Mouse (Mus musculus) urinary bladder, adult 18-20 months (tissue): ENCODE data around the gene Synpo2.

ENCODE experiments used
- DNase-seq, 2 experiments: peaks; one replicate each; pipeline ENCODE4 v3.0.0; 2022; ENCODE audit warnings: low spot score in 2 of 2, mixed read lengths in 2 of 2

Synpo2 gene

DNA sequence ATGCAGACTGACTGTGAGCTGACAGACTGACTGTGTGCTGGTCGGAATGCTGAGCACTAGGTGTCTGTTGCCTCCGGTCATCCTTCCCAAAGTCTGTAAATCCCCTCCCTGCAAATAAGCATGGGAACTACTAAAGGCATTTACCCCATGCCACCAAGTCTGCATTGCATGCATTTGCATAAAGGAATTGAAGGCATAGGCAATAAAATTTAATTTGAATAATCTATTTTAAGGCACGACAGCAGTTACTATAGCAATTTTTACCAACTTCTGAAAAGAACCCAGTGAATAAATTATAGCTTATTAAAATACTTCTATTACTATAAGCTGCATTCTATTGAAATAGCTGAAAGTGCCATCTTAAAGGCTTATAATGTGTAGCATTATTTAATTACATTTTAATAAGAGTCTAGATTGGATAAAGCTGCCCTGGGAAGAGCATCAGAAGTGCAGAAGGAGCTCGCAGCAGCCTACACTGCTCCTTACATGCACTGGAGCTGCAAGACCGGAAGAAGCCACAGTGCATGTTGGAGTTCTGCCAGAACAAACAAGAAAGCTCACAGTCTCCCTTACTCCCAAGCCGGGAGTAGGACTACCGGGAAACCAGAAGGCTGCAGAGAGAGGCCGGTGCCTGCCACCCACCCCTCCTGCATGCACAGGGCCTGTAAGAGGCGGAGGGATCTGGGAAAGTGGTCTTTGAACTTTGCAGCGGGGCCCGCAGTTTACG is 142.9 kb downstream of the Synpo2 start:
- DNase-seq: no peak

DNA sequence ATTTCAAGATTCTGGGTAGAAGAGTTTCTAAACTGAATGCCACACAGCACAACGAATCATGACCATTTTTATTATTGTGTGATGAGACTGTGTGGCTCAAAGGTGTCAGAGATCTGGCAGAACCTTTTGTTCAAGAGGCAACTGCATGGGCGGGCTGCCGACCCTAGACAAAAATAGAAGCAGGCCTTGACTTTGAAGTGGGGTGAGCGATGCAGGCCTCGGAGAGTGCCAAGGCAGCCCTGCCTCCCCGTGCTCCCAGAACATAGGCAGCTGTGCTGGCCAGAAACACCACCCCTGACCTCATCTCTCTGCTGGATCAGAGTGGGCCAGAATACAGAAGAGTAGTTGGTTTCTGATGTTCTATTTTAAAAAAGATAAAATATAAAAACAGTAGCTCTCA is 143.5 kb downstream of the Synpo2 start:
- no peak for DNase-seq

GRCm38 (mm10) chr3:123089297-123090020 is 146.5 kb downstream of the Synpo2 start:
- no peak for DNase-seq

- DNase-seq: no peak
These were observed 147.7 kb downstream of the Synpo2 start for GRCm38 (mm10) chr3:123088284-123088683.

GRCm38 (mm10) chr3:123085871-123086501 is 150.0 kb downstream of the Synpo2 start:
- no peak for DNase-seq

DNA sequence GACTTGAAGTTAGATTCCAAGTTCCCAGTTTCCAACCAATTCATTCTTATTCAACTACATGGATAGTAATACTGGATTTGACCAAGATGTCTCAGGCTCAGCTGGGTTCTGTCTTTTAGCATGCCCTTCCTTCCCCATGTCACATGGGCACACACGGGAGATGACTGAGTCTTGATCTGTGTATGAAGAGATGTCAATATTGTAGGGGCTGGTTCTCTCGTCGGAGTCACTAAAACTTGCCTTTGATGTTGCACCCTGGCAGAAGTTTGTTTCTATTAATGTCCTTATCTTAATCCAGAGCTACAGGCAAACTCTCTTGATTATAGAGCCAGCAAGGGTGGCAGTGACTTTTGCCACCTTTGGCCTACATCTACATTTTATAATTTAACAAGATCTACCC is 154.3 kb downstream of the Synpo2 start:
- DNase-seq: no peak

DNA sequence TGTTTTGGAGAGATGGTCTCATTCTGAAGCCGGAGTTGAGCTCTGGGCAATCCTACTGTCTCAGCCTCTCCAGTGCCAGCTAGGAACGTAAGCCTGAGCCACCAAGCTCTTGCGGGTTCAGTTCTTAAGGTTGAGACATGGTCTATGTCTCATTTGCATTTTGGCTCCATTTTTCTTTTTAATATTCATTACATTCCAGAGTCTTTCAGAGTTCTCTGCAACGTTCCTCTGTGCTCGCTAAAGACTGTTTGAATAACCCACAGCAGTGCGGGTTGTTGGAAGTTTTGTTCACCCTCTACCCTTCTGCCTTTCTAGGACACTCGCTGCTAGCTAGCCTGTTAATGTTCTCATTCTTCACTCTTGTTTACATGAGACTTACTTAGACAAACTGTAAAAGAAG is 155.0 kb downstream of the Synpo2 start:
- DNase-seq: no peak

DNA sequence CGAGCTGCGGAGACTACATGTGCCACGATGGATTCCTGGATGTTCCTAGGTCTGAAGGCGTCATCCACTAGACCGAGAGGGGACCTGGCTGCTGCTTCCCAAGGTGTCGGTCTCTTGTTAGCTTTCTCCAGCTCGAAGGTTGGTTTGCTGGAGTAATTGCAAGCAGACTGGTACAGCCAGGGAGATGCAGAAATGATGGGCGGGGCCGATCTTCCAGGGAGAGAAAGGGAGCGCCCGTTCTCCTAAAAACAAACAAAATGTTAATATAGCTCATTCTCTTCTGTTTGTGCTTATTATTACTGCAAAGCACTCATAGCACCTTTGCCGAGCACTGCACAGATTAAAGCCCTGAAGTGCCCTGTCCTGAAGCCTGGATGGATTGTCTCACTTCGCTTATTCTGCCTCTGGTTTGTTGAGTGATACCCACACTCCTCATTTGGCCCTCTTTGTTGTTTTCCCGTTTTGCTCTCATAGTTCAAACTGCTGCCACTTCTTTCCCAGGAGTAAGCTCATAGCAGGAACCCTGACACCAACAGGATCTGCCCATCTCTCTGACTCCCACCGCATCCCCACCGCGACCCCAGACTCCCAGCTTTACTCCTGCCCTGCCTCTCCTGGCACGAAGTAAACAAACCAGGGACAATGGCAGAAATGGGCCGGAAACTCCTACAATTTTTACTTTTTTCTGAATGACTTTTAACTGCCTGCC is 155.8 kb downstream of the Synpo2 start:
- no peak for DNase-seq

- DNase-seq: no peak
These were observed 160.2 kb downstream of the Synpo2 start for GRCm38 (mm10) chr3:123075759-123076158.

- DNase-seq: no peak
These were observed 160.9 kb downstream of the Synpo2 start for GRCm38 (mm10) chr3:123075034-123075433.

- DNase-seq: no peak
These were observed 162.6 kb downstream of the Synpo2 start for GRCm38 (mm10) chr3:123073351-123073750.

DNA sequence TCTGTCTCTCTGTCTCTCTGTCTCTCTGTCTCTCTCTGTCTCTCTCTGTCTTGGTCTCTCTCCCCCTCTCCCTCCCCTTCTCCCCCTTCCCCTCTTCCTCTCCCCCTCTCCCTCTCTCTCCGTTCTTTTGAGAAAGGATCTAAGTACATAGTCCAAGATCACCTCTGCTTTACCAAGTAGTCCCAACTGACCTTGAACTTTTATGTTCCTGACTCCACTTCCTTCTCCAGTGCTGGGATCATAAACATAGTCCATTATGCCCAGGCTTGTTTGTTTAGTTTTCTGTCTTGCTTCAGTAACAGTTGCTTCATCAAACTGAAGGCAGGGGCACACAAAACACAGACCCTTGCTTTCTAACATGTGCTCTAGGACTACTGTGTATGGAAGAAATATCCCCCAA is 163.5 kb downstream of the Synpo2 start:
- DNase-seq: no peak

- DNase-seq: no peak
These were observed 165.0 kb downstream of the Synpo2 start for GRCm38 (mm10) chr3:123070996-123071395.

DNA sequence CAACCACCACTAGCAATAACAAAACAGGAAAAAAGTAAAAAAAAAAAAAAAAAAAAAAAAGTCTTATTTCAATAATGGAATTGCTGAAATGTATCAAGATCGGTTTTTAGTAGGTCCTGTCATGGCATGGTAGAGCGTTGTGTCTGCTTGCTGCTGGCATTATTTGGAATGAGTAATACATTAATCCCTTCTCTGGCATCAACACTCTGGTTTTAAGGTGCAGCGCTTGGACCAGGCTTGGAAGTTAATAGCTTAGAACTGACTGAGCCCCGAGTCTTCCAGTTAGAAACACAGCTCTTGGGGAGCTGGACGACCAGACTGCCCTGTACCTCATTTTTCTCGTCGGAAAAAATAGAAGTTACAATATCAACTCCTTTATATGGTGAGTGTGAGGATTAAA is 169.1 kb downstream of the Synpo2 start:
- DNase-seq: no peak

- no peak for DNase-seq
These were observed 170.5 kb downstream of the Synpo2 start for GRCm38 (mm10) chr3:123065466-123065865.

DNA sequence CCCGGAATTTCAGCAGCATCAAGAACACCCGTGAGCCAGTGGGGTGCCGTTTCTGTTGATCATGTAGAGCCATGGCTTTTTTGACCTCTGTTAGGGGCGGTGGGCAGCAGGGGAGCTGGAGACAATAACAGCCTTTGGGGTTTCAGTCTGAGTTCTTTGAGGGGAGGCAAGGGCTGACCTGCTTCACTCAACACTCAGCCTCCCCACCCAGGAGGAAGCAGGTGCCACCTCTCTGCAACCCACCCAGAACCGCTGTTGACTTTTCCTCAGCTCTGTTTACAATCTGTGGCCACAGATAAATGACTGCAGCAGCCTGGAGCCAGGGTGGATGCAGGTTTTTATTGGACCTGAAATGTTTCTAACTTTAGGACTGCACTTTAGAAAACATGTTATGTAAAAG is 171.8 kb downstream of the Synpo2 start:
- DNase-seq: peak in 1 of 2 experiments; percentile 45

GRCm38 (mm10) chr3:123061931-123062330 is 174.0 kb downstream of the Synpo2 start:
- DNase-seq: no peak

DNA sequence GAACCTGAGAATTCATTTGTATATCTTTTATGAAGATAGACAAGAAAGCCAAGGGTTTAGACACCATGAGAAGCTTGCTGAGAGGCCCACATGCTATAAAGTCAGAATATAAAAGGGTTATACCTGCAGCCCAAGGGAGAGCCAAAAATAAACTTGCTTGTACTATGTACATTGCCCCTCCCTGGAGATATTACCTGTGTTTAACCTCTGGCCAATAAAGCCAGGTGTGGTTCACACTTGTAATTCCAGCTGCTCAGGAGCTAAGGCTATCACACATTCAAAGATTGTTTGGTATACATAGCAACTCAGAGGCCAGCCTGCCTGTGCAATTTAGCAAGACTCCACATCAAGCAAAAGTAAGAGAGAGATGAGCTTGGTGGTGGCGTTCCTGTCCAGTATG is 177.1 kb downstream of the Synpo2 start:
- DNase-seq: peak in 1 of 2 experiments; percentile 22

DNA sequence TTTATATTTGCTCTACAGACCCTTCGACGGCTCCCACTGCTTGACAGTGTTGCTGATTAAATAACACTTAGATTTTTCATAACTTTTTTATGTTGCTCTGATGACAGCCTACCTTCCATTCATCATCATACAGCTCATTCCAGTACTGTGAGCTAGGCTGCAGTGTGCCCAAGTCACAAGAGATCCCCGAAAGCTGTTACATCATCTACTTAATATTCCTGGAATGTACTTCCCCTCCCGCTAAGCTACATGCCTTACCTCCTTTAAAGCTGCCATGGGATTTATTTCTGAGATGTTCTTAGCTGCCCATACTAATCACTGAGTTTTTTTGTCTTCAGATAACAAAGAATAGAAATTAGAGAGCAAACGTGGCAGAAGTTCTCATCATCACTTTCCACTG is 181.8 kb downstream of the Synpo2 start:
- no peak for DNase-seq

DNA sequence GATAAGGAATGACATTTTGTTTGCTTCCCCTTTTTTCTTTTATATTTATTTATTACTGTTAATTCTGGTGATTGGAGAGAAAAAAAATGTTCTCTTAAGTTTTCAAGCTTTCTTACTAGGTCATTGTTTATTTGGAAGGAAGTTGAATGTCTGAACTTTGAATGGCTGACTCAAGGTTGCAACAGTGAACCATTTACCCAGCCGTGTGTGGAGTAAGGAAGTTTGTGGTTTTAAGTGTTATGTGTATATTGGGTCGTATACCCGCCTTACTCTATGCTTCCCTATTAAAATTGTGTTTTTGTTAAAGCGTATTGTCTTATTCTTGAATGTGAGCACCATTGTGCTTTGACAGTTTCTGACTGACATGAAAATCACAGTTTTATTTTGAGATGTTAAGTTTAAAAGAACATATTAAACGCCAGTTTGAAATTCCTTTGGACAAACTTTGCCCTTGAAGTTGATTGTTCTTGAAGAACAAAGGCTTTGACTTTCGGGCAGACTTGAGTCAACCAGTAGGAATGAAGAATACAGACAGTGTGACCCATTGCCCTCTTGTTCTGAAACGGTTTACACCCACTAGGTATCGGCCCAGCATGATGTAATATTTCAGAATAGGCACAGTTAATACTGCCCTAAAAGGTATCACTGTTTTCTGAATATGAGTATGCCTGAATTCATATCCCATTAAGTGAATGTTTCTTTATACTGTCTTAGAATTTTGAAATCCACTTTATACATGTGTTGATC is 182.6 kb downstream of the Synpo2 start:
- no peak for DNase-seq

DNA sequence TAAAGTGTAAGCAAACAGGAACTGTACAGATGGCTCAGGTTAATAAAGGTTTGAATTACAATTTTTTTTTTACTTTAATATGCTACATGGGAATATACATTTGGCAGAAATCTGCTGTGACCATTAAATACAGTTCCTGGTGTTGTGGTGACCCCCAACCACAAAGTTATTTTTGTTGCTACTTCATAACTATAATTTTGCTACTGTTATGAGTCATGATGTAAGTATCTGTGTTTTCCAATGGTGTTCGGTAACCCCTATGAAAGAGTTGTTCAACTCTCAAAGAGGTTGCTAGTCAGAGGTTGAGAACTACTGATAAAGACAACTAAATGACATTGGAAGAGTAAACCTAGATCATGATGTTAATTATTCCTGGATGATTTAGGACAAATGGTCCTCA is 193.6 kb downstream of the Synpo2 start:
- no peak for DNase-seq

GRCm38 (mm10) chr3:123034752-123035151 is 201.2 kb downstream of the Synpo2 start, which contains the start of gene Myoz2:
TSS of gene Myoz2 (minus strand) at chr3:123035015.
- no peak for DNase-seq
